Mouse (Mus musculus) stomach, embryonic 14.5 days (tissue): ENCODE measurements around the gene H1foo. TPM values are rescaled to one million over a fixed set of nuclear protein-coding genes. Genes with fewer than 3 reads are reported as not detected.

Experiments
- ATAC-seq: fragments of 200-750 bp; cut with Nextera tagmentation; 2 replicates; pipeline ENCODE4 v1.8.0; 2017; ENCODE audit warnings: low read depth, moderate TSS enrichment; ENCODE audit not compliant: insufficient number of reproducible peaks, insufficient read depth, low FRiP score
- H3K27ac ChIP-seq: fragments of 300-500 bp; sonication (generic); 2 replicates; pipeline ENCODE4 v1.5.1; 2014; ENCODE audit warnings: mild to moderate bottlenecking, low read length, moderate library complexity, mixed read lengths
- H3K27me3 ChIP-seq: fragments of 300-500 bp; sonication (generic); 2 replicates; pipeline ENCODE4 v1.6.1; 2014; ENCODE audit warnings: low read length, control low read depth, mixed read lengths; ENCODE audit not compliant: control insufficient read depth, insufficient read depth
- H3K36me3 ChIP-seq: fragments of 300-500 bp; sonication (generic); 2 replicates; pipeline ENCODE4 v1.6.1; 2014; ENCODE audit warnings: mild to moderate bottlenecking, control low read depth, low read length, moderate library complexity, mixed read lengths; ENCODE audit not compliant: control insufficient read depth, insufficient read depth
- H3K4me1 ChIP-seq: fragments of 300-500 bp; sonication (generic); 2 replicates; pipeline ENCODE4 v1.6.1; 2014; ENCODE audit warnings: low read length, control low read depth, mixed read lengths; ENCODE audit not compliant: control insufficient read depth, insufficient read depth
- H3K4me2 ChIP-seq: fragments of 300-500 bp; sonication (generic); replicated peaks from 2 replicates; pipeline ENCODE4 v1.6.1; 2014; ENCODE audit warnings: low read depth, low read length, control low read depth
- H3K4me3 ChIP-seq: fragments of 300-500 bp; sonication (generic); 2 replicates; pipeline ENCODE4 v1.5.1; 2014; ENCODE audit warnings: low read depth, low read length, control low read depth
- H3K9ac ChIP-seq: fragments of 300-500 bp; sonication (generic); replicated peaks from 2 replicates; pipeline ENCODE4 v1.6.1; 2014; ENCODE audit warnings: low read depth, mild to moderate bottlenecking, control low read depth, low read length, moderate library complexity, mixed read lengths
- H3K9me3 ChIP-seq: fragments of 300-500 bp; sonication (generic); 2 replicates; pipeline ENCODE4 v1.6.1; 2016; ENCODE audit warnings: low read depth, low read length, control low read depth; ENCODE audit not compliant: control insufficient read depth
- WGBS: fragments of 180-500 bp; shearing (Covaris S2); extraction: QIAGEN DNeasy Blood & Tissue Kit; methylation state at CpG from one replicate; pipeline ENCODE4 v1.1.7; 2014; 5-methylcytosine and 5-hydroxymethylcytosine counted together
- polyA plus RNA-seq: library from polyadenylated mRNA; unstranded; fragments of >200 nt; fragmentation: Nextera tagmentation; extraction: Ambion mirVana; gene quantifications from 2 replicates; pipeline ENCODE4 v1.2.1, GENCODE M21; 2014

Gene H1foo
- polyA plus RNA-seq, 1 experiment from 2014 or later = not detected

- Histone ChIP-seq H3K4me3 (no peak overlapping the region), H3K9ac (no peak overlapping the region), H3K27ac (no peak overlapping the region), H3K4me2 (no peak overlapping the region), H3K4me1 (peaks cover 5% of the 10 kb centered on the region; the same call in 1 of the 2 replicates), H3K27me3 (no peaks in the 10 kb centered on the region), H3K36me3 (no peaks in the 10 kb centered on the region), H3K9me3 (no peaks in the 10 kb centered on the region; the same call in 1 of the 2 replicates)
- WGBS = 51% methylated on average over 6 of the region's 6 CpGs
- ATAC-seq = no peak
Observed at GRCm38 (mm10) chr6:115946389-115946788, 1.7 kb downstream of the H1foo start.

- peaks cover 3% of the 10 kb centered on the region; the same call in 1 of the 2 replicates for H3K36me3 ChIP-seq
- H3K4me3 ChIP-seq = no peak overlapping the region
- H3K27me3 ChIP-seq = no peaks in the 10 kb centered on the region
- H3K27ac ChIP-seq = no peak overlapping the region
- 81% methylated on average over 9 of the region's 9 CpGs for WGBS
- no peak for ATAC-seq
- no peak overlapping the region for H3K9ac ChIP-seq
- H3K9me3 ChIP-seq = peaks cover 3% of the 10 kb centered on the region; the same call in 1 of the 2 replicates
- H3K4me1 ChIP-seq = peaks cover 28% of the 10 kb centered on the region
- no peak overlapping the region for H3K4me2 ChIP-seq
Observed at GRCm38 (mm10) chr6:115954506-115955074, 9.9 kb downstream of the H1foo start.

GRCm38 (mm10) chr6:115955169-115955568 is 10.4 kb downstream of the H1foo start:
- H3K36me3 ChIP-seq = peaks cover 8% of the 10 kb centered on the region; the same call in 1 of the 2 replicates

GRCm38 (mm10) chr6:115955664-115956063 is 10.9 kb downstream of the H1foo start:
- ATAC-seq = no peak
- peaks cover 28% of the 10 kb centered on the region for H3K4me1 ChIP-seq
- no peaks in the 10 kb centered on the region for H3K27me3 ChIP-seq
- no peak overlapping the region for H3K4me2 ChIP-seq
- H3K36me3 ChIP-seq = peaks cover 11% of the 10 kb centered on the region; the same call in 1 of the 2 replicates
- WGBS = 78% methylated on average over 11 of the region's 11 CpGs
- peaks cover 3% of the 10 kb centered on the region; the same call in 1 of the 2 replicates for H3K9me3 ChIP-seq
- no peak overlapping the region for H3K9ac ChIP-seq
- no peak overlapping the region for H3K4me3 ChIP-seq
- no peak overlapping the region for H3K27ac ChIP-seq

More at GRCm38 (mm10) chr6:115955169-115955568, 10.4 kb downstream of the H1foo start:
- no peak for ATAC-seq
- H3K4me1 ChIP-seq = peaks cover 28% of the 10 kb centered on the region
- H3K9me3 ChIP-seq = peaks cover 3% of the 10 kb centered on the region; the same call in 1 of the 2 replicates
- no peak overlapping the region for H3K4me2 ChIP-seq
- H3K4me3 ChIP-seq = no peak overlapping the region
- WGBS = 89% methylated on average over 4 of the region's 4 CpGs
- no peak overlapping the region for H3K27ac ChIP-seq
- no peaks in the 10 kb centered on the region for H3K27me3 ChIP-seq
- H3K9ac ChIP-seq = no peak overlapping the region

GRCm38 (mm10) chr6:115956418-115956921 is 11.7 kb downstream of the H1foo start:
- no peak overlapping the region for H3K4me2 ChIP-seq
- ATAC-seq = 0 out of 2 replicates have a peak, but pooled peaks have one; percentile 3
- peak overlapping the region; percentile 39; the same call in 1 of the 2 replicates for H3K27ac ChIP-seq
- whole genome bisulfite sequencing = 51% methylated on average over 13 of the region's 13 CpGs
- H3K4me3 ChIP-seq = no peak overlapping the region
- peaks cover 15% of the 10 kb centered on the region; the same call in 1 of the 2 replicates for H3K36me3 ChIP-seq
- peaks cover 28% of the 10 kb centered on the region for H3K4me1 ChIP-seq
- no peak overlapping the region for H3K9ac ChIP-seq
- H3K9me3 ChIP-seq = peaks cover 3% of the 10 kb centered on the region; the same call in 1 of the 2 replicates
- H3K27me3 ChIP-seq = no peaks in the 10 kb centered on the region

GRCm38 (mm10) chr6:115956922-115957601 is 12.3 kb downstream of the H1foo start:
- H3K36me3 ChIP-seq = peaks cover 15% of the 10 kb centered on the region
- WGBS = 36% methylated on average over 16 of the region's 16 CpGs
- no peaks in the 10 kb centered on the region for H3K27me3 ChIP-seq
- H3K27ac ChIP-seq = peak overlapping the region; percentile 40; the same call in 1 of the 2 replicates
- H3K9me3 ChIP-seq = no peaks in the 10 kb centered on the region
- no peak overlapping the region for H3K4me3 ChIP-seq
- H3K4me1 ChIP-seq = peaks cover 28% of the 10 kb centered on the region
- H3K9ac ChIP-seq = no peak overlapping the region
- H3K4me2 ChIP-seq = no peak overlapping the region
- ATAC-seq = peak; percentile 46; the same call in 1 of the 2 replicates

- Histone ChIP-seq H3K9ac (no peak overlapping the region), H3K9me3 (no peaks in the 10 kb centered on the region), H3K4me3 (no peak overlapping the region), H3K4me1 (peaks cover 28% of the 10 kb centered on the region), H3K27me3 (no peaks in the 10 kb centered on the region), H3K36me3 (peaks cover 20% of the 10 kb centered on the region), H3K4me2 (no peak overlapping the region), H3K27ac (peak overlapping the region; percentile 40; the same call in 1 of the 2 replicates)
- ATAC-seq = no peak
- WGBS = 52% methylated on average over 6 of the region's 6 CpGs
Observed at GRCm38 (mm10) chr6:115957681-115958080, 12.9 kb downstream of the H1foo start.

- no peak for ATAC-seq
- Histone ChIP-seq H3K27ac (no peak overlapping the region), H3K9ac (no peak overlapping the region), H3K27me3 (no peaks in the 10 kb centered on the region), H3K4me2 (no peak overlapping the region), H3K36me3 (peaks cover 20% of the 10 kb centered on the region), H3K9me3 (no peaks in the 10 kb centered on the region), H3K4me3 (no peak overlapping the region), H3K4me1 (peaks cover 28% of the 10 kb centered on the region)
- 86% methylated on average over 9 of the region's 9 CpGs for WGBS
Observed at GRCm38 (mm10) chr6:115958445-115958844, 13.7 kb downstream of the H1foo start.
